Mouse (Mus musculus) lung, embryonic 14.5 days (tissue): Measurements from ENCODE around the gene Dhrs7b. TPM values are rescaled to one million over a fixed set of nuclear protein-coding genes. Genes with fewer than 3 reads are reported as not detected.

Experiments
- ATAC-seq: fragments of 200-750 bp; cut with Nextera tagmentation; 2 replicates; pipeline ENCODE4 v1.8.0; 2017; ENCODE audit warnings: mild to moderate bottlenecking, moderate TSS enrichment, moderate library complexity; ENCODE audit not compliant: insufficient read depth
- DNase-seq: peaks from one replicate; pipeline ENCODE4 v3.0.0-alpha.2; 2015
- H3K27ac ChIP-seq: fragments of 300-500 bp; sonication (generic); 2 replicates; pipeline ENCODE4 v1.5.1; 2014; ENCODE audit warnings: low read depth, mild to moderate bottlenecking, moderate library complexity
- H3K27me3 ChIP-seq: fragments of 300-500 bp; sonication (generic); 2 replicates; pipeline ENCODE4 v1.6.1; 2014; ENCODE audit warnings: low read length, control low read depth; ENCODE audit not compliant: insufficient read depth
- H3K36me3 ChIP-seq: fragments of 300-500 bp; sonication (generic); 2 replicates; pipeline ENCODE4 v1.6.1; 2014; ENCODE audit warnings: control low read depth; ENCODE audit not compliant: insufficient read depth
- H3K4me1 ChIP-seq: fragments of 300-500 bp; sonication (generic); 2 replicates; pipeline ENCODE4 v1.6.1; 2014; ENCODE audit warnings: antibody characterized with exemption, control low read depth; ENCODE audit not compliant: insufficient read depth
- H3K4me2 ChIP-seq: fragments of 300-500 bp; sonication (generic); 2 replicates; pipeline ENCODE4 v1.6.1; 2014; ENCODE audit warnings: mild to moderate bottlenecking
- H3K4me3 ChIP-seq: fragments of 300-500 bp; sonication (generic); 2 replicates; pipeline ENCODE4 v1.5.1; 2014; ENCODE audit warnings: low read depth, low read length
- H3K9ac ChIP-seq: fragments of 300-500 bp; sonication (generic); 2 replicates; pipeline ENCODE4 v1.6.1; 2014
- H3K9me3 ChIP-seq: fragments of 300-500 bp; sonication (generic); 2 replicates; pipeline ENCODE4 v1.6.1; 2016; ENCODE audit warnings: low read depth, low read length, control low read depth
- CTCF ChIP-seq: IDR thresholded peaks from 2 replicates; pipeline ENCODE4 v1.5.1; 2016; ENCODE audit warnings: antibody characterized with exemption, low read depth
- WGBS: fragments of 180-500 bp; shearing (Covaris S2); extraction: QIAGEN DNeasy Blood & Tissue Kit; methylation state at CpG from one replicate; pipeline ENCODE4 v1.1.7; 2014; 5-methylcytosine and 5-hydroxymethylcytosine counted together
- polyA plus RNA-seq: library from polyadenylated mRNA; unstranded; fragments of >200 nt; fragmentation: Nextera tagmentation; extraction: Ambion mirVana; gene quantifications from 2 replicates; pipeline ENCODE4 v1.2.1, GENCODE M21; 2014

Gene Dhrs7b
- polyA plus RNA-seq, 1 experiment from 2014 or later, result 36.3 TPM

DNA sequence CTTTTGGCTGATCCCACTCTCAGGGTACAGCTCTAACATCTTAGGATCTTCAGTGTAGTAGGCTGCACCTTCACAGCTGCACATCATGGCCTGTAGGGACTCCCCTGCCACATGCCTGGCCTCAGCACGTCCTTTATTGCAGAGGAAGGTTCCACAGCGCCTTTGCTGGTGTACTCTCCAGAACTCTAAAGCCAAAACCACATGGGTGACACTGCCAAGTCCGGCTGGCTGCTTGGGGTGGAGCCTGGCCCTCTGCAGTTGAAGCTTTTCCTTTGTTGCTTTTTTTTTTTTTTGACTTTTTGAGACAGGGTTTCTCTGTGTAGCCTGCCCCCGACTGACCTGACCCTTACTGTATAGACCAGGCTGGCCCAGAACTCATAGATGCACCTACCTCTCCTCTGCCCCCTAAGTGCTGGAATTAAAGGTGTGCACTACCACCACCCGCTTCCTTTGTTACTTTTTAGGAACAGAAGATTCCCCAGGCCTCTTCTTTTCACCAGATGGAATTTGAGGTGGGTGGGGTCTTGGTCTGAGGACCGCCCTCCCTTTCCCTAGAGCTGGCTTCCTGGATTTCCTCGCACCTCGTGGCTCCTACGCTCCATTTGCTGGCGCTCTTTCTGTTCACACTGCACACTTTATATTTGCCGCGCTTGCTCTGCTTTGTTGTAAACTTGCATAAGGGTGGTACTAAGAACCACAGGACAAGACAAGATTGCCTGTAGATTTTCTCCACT is 11.2 kb downstream of the Dhrs7b start:
- Histone ChIP-seq H3K4me2 (no peak overlapping the region), H3K27ac (no peak overlapping the region), H3K9me3 (no peaks in the 10 kb centered on the region), H3K36me3 (peaks cover 10% of the 10 kb centered on the region; the same call in 1 of the 2 replicates), H3K9ac (no peak overlapping the region), H3K27me3 (no peaks in the 10 kb centered on the region), H3K4me1 (no peaks in the 10 kb centered on the region), H3K4me3 (no peak overlapping the region)
- DNase-seq (no peak), ATAC-seq (no peak)
- WGBS, result 76% methylated on average over 12 of the region's 12 CpGs
- TF ChIP-seq CTCF, result no peak

DNA sequence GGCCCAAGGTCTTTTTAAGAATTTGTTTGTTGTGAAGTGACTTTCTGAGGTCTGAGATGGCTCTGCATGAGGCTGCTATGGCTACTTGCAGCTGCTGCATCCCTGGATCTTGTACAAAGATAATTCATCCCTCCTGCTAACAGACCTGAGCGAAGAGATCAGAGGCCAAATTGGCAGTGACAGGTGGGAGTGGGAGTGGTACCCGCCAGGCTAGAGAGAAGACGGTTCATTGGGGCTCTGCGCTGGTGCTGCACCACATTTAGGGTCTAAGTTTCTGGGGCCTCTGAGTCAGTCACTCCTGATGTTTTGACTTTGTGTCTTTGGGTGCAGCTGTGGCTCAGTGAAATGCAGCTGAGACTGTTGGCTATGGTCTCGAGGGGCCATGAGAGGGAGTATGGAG is 13.0 kb downstream of the Dhrs7b start:
- no peak for ATAC-seq
- no peaks in the 10 kb centered on the region for H3K27me3 ChIP-seq
- no peak overlapping the region for H3K27ac ChIP-seq
- no peak overlapping the region for H3K4me2 ChIP-seq
- H3K9me3 ChIP-seq, result no peaks in the 10 kb centered on the region
- no peak overlapping the region for H3K4me3 ChIP-seq
- no peaks in the 10 kb centered on the region for H3K4me1 ChIP-seq
- DNase-seq, result no peak
- 86% methylated on average over 5 of the region's 5 CpGs for WGBS
- H3K36me3 ChIP-seq, result peaks cover 14% of the 10 kb centered on the region; the same call in 1 of the 2 replicates
- H3K9ac ChIP-seq, result no peak overlapping the region
- TF ChIP-seq CTCF, result no peak

DNA sequence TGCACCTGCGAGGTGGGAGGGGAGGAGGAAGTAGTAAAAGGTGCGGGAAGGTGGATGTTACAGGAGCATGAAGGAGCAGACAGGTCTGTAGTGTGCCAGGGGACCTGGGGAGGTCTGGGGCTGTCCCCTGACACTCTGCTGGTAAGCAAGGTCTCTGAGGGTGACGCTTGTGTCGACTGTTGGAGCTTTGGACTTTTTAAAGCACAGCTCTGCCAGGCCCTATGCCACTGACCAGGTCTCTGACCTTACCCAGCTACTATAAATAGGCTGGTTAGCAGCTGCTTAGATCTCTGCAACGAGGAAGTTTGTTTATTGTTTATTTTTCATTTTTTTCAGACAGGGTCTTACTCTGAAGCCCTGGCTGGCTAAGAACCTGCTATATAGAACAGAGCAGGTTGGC is 15.0 kb downstream of the Dhrs7b start:
- Histone ChIP-seq H3K36me3 (peaks cover 24% of the 10 kb centered on the region; the same call in 1 of the 2 replicates), H3K4me2 (no peak overlapping the region), H3K9ac (no peak overlapping the region), H3K27ac (no peak overlapping the region), H3K9me3 (no peaks in the 10 kb centered on the region), H3K27me3 (no peaks in the 10 kb centered on the region), H3K4me3 (no peak overlapping the region), H3K4me1 (no peaks in the 10 kb centered on the region)
- 76% methylated on average over 5 of the region's 5 CpGs for WGBS
- ATAC-seq (no peak), DNase-seq (no peak)
- no peak for TF ChIP-seq CTCF

DNA sequence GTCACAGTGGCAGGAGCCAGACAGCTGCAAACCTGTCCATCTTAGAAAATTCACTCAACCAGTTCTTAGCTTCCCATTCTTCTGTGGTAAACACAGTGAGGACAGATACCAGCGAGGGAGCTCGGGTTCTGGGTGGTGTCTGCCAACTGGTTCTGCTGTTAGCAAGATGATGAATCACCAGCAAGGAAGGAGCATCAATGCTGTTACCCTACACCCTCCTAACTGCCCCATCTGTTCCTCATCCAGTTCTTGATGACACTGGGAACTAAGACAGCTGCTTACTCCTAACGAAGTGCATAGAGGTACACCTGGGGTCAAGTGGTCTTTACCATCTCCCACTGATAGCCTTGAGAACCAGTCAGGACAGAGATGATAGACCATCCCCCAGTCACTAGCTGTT is 26.2 kb downstream of the Dhrs7b start:
- no peak for TF ChIP-seq CTCF
- H3K4me2 ChIP-seq, result no peak overlapping the region
- H3K9ac ChIP-seq, result no peak overlapping the region
- no peaks in the 10 kb centered on the region for H3K27me3 ChIP-seq
- H3K4me3 ChIP-seq, result no peak overlapping the region
- H3K27ac ChIP-seq, result no peak overlapping the region
- DNase-seq, result no peak
- H3K9me3 ChIP-seq, result no peaks in the 10 kb centered on the region
- no peak for ATAC-seq
- 39% methylated on average over 3 of the region's 3 CpGs for WGBS
- peaks cover 82% of the 10 kb centered on the region for H3K36me3 ChIP-seq
- H3K4me1 ChIP-seq, result no peaks in the 10 kb centered on the region

DNA sequence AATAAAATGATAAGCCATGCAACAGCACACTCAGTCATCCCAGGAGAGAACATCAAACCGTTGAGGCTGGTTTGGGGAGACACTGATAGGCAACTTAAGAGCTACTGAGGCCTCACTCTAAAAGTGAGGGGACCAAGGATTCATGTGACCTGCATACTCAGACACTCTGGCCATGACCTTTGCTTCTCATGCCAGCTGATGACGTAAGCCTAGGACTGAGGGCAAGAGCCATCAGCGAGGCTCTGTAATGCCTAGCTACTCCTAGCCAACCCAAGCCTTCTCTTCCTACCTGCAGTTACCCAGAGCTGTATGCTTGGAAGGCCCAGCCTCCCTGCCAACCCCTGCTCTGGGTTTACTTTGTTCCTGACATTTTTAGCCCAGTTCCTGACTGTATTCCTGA is 31.6 kb downstream of the Dhrs7b start:
- Histone ChIP-seq H3K36me3 (peaks cover 73% of the 10 kb centered on the region), H3K4me2 (no peak overlapping the region), H3K27ac (no peak overlapping the region), H3K4me1 (no peaks in the 10 kb centered on the region), H3K9ac (no peak overlapping the region), H3K9me3 (no peaks in the 10 kb centered on the region), H3K27me3 (no peaks in the 10 kb centered on the region), H3K4me3 (no peak overlapping the region)
- no peak for ATAC-seq
- no peak for DNase-seq
- 81% methylated on average over 3 of the region's 3 CpGs for WGBS
- no peak for TF ChIP-seq CTCF

DNA sequence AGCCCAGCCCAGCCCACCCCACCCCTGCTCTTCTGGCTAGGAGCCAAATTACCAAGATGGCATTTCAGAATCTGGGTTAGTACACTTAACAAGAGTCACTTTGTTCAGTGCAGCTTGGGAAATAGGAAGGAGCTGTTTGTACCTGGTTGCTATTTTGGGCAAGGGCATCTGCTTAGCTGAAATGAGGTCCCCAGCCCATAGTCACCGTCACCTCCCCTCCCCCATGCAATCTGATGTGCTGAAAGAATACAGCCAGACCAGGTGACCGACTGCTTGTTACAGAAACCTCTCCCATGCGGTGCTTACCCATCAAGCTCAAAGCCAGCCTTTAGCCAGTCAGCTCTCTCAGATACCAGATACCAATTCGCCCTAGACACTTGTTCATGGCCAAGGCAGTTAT is 32.8 kb downstream of the Dhrs7b start:
- WGBS, result 85% methylated on average over 4 of the region's 4 CpGs
- no peak for TF ChIP-seq CTCF
- ATAC-seq, result no peak

DNA sequence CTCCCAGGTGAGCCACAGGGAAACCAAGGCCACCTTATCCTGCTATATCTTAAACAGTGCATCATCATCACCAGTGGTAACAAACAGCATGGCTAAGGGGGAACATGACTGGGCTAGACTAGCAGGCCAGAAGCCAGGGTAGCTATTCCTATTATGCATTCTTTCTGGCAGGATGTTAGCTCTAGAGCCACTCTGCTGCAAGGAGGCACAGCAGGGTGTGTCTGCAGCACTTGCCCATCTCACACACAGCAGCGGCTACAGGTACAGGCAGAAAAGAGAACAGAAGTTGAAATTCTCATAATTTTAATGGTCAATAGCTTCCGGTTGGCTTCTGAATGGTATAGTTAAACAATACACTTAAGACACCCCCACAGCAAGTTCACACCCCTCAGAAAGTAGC is 33.7 kb downstream of the Dhrs7b start:
- no peak overlapping the region for H3K4me2 ChIP-seq
- DNase-seq, result no peak
- no peak overlapping the region for H3K9ac ChIP-seq
- H3K27me3 ChIP-seq, result no peaks in the 10 kb centered on the region
- no peak overlapping the region for H3K4me3 ChIP-seq
- no peak for TF ChIP-seq CTCF
- 88% methylated on average over 2 of the region's 2 CpGs for WGBS
- no peaks in the 10 kb centered on the region for H3K4me1 ChIP-seq
- no peaks in the 10 kb centered on the region for H3K9me3 ChIP-seq
- no peak for ATAC-seq
- H3K36me3 ChIP-seq, result peaks cover 63% of the 10 kb centered on the region
- no peak overlapping the region for H3K27ac ChIP-seq

More for the DNA sequence above, 32.8 kb downstream of the Dhrs7b start:
- Histone ChIP-seq H3K36me3 (peaks cover 70% of the 10 kb centered on the region), H3K4me2 (no peak overlapping the region), H3K4me1 (no peaks in the 10 kb centered on the region), H3K9ac (no peak overlapping the region), H3K4me3 (no peak overlapping the region), H3K9me3 (no peaks in the 10 kb centered on the region), H3K27me3 (no peaks in the 10 kb centered on the region), H3K27ac (no peak overlapping the region)
- no peak for DNase-seq

DNA sequence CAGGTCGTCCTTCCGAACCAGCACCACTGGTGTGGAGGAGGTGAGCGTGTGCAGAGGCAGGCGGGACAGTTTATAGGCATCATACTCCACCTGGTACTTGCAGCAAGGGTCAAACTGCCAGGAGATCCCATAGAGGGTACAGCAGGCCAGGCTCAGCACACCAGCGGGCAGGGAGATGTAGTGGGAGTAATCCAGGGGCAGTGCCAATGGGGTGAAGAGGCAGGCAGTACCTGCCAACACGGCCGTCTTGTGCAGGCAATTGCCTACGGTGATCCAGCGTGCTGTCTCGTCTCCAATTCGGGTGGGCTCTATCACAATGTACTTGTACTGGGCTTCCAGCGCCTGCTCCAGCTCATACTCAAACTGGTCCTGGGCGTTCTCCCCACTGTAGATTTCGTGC is 34.5 kb downstream of the Dhrs7b start:
- Histone ChIP-seq H3K36me3 (peaks cover 63% of the 10 kb centered on the region), H3K27me3 (no peaks in the 10 kb centered on the region), H3K4me2 (no peak overlapping the region), H3K4me1 (no peaks in the 10 kb centered on the region), H3K27ac (no peak overlapping the region), H3K4me3 (no peak overlapping the region), H3K9me3 (no peaks in the 10 kb centered on the region), H3K9ac (no peak overlapping the region)
- ATAC-seq, result no peak
- 90% methylated on average over 14 of the region's 14 CpGs for WGBS
- no peak for DNase-seq
- TF ChIP-seq CTCF, result no peak
